Mouse (Mus musculus) testis, adult 10 weeks (tissue): Measurements from ENCODE around the gene Clcn3. TPM values are rescaled to one million over a fixed set of nuclear protein-coding genes. Genes with fewer than 3 reads are reported as not detected.

Experiments
- polyA plus RNA-seq: library from polyadenylated mRNA; stranded (reverse); fragments of 350-450 nt; fragmentation: Illumina TruSeq; extraction: RNeasy Lipid Tissue Mini Kit (QIAGEN cat#74804); gene quantifications from one replicate; pipeline ENCODE4 v1.2.3, GENCODE M21; 2014; ENCODE audit warnings: low read depth, low replicate concordance

Gene Clcn3
- polyA plus RNA-seq, result 43.7 TPM

DNA sequence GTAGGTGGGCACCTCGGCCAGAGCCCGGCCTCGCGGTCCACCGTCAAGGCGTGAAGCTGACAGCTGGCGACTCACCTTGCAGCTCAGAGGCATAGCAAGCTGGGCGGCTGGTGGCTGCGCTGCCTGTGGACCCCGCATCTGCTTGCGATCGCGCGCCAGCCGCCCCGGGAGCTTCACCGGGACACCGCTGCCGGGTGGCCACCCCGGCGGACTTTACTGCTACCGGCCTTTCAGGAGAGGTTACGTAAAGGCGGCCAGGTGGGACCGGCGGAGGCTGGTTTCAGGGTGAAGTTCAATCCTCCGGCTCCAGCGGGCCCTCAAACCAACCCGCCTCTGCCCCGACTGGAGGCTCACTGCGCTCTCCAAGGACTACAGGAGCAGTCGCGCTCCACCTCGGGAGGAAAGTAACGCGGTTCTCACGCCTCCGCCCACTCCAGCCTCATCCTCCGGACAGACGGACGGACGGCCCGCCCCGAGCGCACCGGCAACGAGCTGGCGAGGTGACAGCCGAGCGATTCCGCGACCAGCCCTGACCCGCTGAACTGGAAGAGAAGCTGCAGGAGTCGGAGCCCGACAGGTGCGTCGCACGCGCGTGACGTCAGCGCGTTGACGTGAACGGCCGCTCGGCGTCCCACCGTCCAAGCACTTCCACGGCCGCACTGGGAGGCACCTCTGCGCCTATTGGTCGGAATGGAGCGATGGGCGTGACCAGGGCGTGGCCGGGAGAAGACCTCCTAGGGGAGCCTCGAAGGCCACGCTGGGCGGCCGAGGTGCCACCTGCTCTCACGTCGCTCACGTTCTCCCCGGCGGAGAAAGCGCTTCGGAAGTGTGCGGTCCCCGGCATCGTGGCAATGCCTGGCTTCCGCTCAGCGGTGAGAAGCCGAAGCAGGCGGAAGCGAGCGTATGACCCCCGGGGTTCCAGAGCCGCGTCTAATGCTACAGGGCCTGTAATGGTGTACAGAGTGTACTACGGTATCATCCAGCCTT, at the start of gene Clcn3:
Gene Clcn3, minus strand, starts transcription at position 600 of the 987 bp plus-strand sequence.

DNA sequence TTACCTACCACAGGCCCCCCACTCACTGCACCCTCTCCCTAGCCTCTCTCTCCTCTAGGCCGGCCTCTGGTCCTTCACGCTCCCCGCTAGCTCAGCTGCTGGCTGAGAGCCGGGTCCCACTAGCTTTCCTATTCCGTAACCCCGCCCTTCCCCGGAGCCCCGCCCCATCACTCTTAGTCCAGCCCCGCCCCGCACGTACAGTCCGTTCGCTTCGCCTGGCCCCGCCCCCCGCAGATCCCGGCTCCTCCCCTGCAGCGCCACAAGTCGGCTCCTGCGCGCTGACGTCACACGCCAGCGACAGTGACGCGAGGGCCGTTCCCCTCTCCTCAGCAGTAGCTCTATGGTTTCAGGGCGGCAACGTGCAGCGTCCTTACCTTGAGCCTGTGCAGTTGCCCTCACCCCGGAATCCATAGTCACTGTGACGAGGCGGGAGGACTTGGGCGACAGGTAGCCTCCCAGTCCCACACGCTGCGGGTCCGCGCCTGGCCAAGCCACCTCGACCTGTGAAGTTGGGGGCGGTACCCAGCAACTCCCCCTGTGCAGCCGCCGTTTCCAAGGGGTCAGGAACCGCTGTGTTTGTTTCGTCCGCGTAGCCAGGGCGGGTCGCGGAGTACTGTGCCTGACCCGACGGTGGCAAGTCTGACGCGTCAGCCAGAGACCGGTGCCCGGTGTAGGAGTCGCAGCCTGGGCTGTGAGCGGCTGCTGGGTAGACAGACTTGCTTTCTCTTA, 10.0 kb upstream of the Clcn3 start, which contains the start of gene Nek1:
Gene Nek1, plus strand, starts transcription at position 286 of the 729 bp plus-strand sequence.

DNA sequence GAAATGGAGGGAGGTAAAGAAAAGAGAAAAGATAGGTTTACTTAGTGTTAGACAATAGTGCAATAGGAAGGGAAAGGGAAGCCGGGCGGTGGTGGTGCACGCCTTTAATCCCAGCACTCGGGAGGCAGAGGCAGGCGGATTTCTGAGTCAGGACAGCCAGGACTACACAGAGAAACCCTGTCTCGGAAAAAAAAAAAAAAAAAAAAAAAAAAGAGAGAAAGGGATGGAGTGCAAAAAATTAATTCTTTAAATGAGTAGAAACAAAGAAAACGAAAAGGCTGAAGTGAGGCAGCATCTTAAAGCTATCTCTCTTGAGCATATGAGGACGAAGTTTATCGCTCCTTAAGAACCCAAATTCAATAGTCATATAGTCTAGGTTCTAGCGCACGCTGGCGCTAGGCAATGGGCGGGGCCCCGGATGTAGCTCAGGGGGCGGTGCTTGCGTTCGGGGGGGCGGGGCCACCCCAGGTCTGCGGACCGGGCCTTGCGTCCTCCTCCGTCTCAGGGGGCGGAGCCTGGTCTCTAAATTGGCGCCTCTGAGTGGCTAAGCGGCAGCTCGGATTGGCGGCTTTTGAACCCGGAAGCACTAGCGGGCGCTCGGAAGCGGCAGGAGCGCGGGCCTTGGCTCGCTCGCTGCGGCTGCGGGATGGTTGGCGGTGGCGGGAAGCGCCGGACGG, 93.1 kb downstream of the Clcn3 start, which contains the start of gene Hpf1:
Gene Hpf1, plus strand, starts transcription at position 576 of the 677 bp plus-strand sequence.

Other genes with a start within 250 kb of the Clcn3 start
- gene Hpf1, start 92.9 kb downstream of the Clcn3 start, polyA plus RNA-seq, result 116 TPM
- 80.6 TPM for gene Nek1, start 9.9 kb upstream of the Clcn3 start, polyA plus RNA-seq
- 2.6 TPM for gene Sh3rf1, start 240.6 kb upstream of the Clcn3 start, polyA plus RNA-seq